Mouse (Mus musculus): ENCODE results near the gene Calb2.

Calb2 gene

DNA sequence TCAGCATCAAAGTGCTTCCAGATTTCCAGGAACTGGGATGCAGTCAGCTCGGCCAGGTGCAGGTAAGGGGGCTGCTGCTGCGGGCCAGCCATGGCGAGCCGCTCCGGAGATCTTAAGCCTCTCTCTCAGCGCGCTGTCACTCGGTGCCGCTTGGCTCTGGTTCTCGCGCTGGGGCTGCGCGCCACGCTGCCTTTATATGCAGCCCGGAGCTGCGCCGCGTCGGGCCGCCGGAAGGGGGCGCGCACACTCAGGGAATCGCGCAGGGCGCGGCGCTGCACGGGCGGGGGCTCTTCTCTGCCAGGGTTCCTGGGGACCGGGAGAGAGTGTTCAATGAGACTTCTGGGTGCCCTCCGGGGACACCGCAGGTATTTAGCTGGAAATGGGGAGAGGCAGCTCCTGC is at the start of gene Calb2:
Gene Calb2, minus strand, starts transcription at position 165 of the 400 bp plus-strand sequence.
- in situ Hi-C loops (cut with MboI, MseI), result loop anchor here (25.0 kb wide), 1 partner anchor 319 kb away; no protein-coding TSS in a partner anchor

DNA sequence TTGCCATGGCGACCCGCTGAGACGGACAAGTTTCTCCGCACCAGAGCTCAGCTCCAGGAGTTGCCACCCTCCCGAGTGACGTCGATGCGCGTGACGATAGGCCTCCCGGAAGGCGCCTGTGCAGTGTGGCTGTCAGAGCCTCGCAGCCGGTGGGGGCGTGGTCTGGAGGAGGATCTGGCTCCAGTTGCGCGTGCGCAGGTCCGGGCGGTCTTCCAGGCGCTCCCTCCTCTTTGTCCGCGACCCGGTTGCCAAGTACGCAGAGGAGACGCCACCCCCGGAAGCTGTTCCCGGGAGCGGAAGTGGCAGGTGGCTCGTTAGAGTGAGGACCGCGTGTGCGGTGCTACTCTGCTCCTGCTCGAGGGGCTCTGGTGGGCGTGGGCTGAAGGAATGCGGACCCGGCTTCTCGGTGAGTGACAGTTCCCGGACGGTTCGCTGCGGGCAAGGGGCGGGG is 49.7 kb upstream of the Calb2 start:
- in situ Hi-C loops (cut with MboI, MseI), result no loop called here

DNA sequence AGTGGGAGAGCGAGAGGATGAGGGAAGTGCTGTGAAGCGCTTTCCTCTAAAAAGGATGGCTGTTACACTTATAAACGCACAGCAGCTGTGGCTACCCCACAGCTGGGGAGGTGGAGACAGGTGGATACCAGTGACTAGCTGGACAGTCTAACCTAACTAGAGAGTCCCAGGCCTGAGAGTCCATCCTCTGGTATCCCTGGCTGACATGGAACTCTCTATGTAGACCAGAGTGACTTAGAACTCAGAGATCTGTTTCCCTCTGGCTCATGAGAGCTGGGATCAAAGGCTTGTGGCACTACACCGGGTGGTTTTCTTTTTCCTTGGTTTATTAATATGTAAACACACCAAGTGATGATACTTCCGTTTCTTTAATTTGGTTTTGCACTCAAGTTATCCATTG is 49.2 kb upstream of the Calb2 start:
- in situ Hi-C loops (cut with MboI, MseI), result no loop called here

DNA sequence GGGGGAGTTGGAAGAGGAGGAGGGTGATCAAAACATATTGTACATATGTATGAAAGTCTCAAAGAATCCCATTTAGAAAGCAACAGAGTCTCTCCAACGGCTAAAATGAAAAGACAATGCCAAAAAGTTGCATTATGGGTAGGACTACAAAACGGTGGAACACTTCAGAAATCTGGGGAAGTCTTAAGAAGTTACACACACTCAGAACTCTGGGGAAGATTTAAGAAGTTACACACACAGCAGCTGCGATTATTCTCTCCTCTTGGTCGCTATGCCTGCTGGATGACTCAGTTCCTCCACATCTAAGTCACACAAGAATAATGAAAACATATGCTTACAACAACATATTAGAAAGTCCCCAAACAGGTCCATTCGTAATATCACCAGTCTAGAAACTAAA is 48.2 kb upstream of the Calb2 start:
- in situ Hi-C loops (cut with MboI, MseI), result no loop called here

DNA sequence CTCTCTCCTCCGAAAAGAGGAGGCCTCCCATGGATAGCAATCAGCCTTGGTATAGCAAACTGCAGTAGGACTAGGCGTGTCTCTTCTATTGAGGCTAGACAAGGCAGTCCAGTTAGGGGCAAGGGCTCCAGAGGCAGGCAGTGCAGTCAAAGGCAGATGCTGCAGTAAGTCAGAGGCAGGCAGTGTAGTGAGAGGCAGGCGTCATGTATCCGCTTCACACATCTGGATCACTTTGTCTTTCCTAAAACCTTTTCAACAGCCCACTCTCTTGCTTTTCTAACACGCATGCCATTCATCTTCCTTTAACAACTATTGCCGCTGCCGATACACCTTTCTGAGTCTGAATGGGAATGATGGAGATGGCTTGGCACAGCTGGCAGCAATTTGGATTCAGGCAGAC is 47.4 kb upstream of the Calb2 start, which contains the start of gene Cmtr2:
Gene Cmtr2, plus strand, starts transcription at position 301 of the 400 bp plus-strand sequence.
- in situ Hi-C loops (cut with MboI, MseI), result no loop called here

DNA sequence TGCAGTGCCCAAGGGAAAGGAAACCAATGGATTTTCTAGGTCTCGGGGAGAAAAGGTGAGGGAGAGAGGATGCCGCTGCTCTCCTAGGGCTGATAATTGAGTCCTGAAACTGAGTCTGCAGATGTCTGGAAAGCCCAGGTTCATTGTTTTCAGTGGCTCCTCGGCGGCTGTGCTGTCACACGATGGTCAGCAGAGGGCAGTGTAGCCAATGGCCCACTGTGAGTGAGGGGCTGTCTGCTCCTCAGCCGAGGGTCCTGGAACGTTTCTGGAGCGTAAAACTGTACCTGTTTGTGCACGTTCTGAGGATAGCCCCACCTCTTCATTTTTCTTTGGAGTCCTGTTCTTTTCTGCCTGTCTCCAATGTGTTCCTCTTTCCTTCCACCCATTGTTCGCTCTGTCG is 33.8 kb upstream of the Calb2 start:
- in situ Hi-C loops (cut with MboI, MseI), result no loop called here

DNA sequence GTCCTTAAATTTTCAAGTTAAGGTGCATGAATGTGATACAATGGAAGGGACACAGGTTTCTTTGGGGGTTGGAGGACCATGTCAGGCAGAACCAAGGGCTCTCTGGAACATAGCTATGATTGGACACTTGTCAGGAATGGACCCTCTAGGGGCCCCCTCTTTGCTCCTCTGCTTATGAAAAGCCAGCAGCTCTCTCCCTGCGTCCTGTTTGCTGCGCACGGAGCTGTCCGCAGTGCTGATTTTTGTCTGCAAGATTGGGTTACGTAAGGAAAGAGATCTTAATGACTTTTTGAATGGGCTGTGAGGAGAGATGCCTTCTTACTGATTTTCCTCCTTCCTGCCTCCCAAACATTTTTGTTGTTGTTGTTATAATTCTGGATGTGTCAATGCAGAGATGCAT is 28.7 kb upstream of the Calb2 start:
- in situ Hi-C loops (cut with MboI, MseI), result no loop called here

DNA sequence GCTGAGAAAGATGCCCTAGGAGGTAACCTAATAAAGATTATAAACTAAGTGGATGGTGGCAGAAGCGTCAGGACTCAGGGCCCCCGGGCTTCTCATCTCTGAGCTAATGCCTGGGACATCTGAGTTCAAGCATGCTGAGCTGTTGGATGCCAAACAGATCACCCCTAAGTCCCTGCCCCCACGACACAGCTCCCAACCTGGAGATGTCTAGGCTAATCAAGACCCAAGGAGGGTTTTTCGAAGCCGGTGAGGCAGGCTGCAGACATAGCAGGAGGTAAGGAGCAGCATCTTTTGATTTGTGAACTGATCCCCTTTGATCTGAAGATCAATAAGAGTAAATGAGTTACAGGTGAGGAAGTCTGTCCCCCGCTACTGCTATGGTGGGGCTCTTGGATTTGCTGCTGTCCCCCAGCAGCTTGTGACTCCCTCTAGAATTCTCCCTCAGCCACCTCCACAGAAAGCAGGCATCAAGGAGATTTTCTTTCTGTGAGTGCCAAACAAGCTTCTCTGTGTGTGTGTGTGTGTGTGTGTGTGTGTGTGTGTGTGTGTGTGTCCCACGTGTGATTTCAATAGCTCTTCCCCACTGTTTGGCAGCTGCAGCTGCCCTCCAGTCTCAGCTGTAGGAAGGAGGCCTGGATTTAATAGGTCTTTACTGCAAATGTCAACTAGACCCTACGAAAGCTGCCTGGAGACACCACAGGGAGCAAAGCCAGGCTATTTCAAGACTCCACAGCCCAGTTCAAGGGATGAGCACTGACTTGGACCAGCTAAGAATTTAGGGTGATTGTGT is 21.1 kb upstream of the Calb2 start:
- in situ Hi-C loops (cut with MboI, MseI), result no loop called here

DNA sequence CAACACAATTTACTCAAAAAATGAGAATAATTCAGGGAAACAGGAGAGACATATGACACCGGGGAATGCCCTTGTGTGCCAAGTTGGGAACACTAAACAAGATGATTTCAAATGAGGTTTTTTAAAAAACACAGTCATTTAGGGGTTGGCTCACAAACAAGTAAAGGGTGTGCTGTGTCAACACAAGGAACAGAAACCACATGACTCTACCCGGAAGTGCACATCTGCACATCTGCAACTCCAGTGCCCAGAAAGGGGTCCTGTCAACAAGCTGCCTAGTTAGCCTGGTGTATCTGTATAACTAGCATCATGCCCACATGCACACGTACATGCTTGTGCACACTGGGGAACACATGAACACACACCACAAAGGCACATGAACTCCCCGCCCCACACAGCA is 17.5 kb upstream of the Calb2 start:
- in situ Hi-C loops (cut with MboI, MseI), result no loop called here

DNA sequence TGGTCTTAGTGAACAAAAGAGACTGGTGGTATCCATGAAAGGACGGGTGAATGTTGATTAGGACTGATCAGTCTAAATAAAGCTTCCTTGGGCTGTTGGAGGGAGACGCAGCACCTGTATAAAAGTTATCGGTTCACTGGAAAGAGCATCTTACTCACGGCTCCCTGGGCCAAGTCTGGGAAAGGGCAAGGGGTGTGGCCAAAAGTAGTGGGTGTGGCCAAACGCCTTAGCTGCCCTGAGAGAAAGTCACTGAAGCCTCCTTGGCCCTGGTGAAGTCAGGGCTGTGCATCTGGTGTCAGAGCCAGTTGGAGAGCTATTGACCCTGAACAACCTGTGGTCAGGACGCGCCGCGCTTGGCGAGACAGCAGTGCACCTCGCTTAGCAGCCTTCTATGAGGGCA is 15.7 kb upstream of the Calb2 start:
- in situ Hi-C loops (cut with MboI, MseI), result no loop called here

DNA sequence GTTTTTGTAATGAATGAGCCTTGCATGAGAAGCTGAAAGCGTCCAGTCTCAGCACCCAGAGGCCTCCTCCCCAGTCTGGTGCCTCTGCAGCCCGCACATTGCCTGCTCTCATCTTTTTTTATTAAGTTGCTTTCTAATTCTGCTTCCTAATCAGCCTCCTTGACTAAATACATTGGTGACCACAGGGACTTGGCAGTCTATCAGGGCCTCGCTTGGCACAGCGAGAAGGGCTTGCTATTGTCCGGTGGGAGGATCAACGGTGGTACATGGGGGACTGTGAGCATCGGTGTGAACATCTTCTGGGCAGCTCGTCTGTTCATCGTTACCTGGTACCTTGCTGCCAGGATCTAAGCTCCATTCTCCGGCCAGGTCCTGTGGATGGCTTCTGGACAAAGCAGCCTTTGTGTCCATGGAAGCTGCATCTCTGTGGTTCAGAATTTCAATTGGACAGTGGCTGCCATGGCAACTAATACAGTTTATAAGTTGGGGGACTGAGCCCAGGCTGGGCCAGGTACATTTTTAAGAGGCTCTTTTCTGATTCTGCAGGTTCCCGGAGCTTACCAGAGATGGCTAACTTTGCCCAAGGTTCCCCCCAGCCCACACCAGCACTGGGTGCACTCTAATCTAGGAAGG is 14.8 kb upstream of the Calb2 start:
- in situ Hi-C loops (cut with MboI, MseI), result no loop called here

DNA sequence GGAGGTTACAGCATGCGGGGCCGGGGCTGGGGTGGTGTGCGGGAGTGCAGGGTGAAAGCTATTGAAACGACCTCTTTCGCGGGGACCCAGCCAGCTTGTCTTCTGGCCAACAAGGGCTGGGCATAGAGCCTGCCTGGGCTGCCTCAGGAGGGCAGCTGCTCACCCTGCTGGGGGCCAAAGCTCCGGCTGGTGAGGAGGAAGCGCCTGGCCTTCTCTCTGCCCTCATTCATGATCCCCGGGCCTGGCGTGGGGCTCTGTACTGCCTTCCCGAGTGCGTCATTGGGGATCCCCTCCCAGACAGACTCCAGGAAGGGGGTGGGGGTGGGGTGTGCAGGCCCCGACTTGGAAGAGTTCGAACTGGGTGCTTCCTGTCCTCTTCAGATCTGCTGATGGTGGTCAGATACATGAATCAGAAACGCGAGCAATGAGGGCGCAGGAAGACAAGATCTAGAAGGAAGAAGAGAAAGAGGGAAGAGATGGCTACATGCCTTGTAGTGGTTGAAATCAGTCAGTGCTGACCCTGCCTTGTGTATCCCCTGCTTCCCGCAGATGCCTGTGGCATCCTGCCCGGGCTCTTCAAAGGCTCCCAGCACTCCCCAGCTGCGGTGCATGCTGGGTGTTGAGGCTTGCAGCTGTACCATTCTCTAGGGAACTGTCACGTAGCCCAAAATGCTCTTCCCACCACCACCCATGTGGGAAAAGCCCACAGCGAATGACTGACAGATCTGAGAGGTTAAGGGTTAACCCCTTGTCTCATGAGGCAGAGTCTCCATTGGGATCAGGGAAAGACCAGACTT is 9.5 kb upstream of the Calb2 start:
- in situ Hi-C loops (cut with MboI, MseI), result no loop called here

DNA sequence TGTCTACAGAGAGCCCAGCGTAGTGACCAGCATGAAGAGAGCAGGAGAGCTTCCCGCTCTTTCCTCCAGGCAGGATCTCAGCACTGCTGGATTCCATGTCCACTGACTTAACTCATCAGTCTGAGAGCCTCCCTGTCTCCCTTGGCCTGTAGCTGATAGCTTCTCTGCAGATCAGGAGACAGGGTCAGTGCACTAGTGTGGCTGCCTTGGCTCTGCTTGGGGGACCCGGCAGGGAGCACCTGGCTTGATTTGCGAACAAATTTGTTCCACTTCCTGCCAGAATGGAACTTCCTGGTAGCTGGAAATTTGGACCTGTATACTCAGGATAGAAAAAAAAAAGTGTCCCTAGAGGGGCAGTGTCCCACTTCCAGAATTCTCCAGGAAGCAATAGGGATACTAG is 6.8 kb upstream of the Calb2 start:
- in situ Hi-C loops (cut with MboI, MseI), result loop anchor here (25.0 kb wide), 1 partner anchor 312 kb away; no protein-coding TSS in a partner anchor

DNA sequence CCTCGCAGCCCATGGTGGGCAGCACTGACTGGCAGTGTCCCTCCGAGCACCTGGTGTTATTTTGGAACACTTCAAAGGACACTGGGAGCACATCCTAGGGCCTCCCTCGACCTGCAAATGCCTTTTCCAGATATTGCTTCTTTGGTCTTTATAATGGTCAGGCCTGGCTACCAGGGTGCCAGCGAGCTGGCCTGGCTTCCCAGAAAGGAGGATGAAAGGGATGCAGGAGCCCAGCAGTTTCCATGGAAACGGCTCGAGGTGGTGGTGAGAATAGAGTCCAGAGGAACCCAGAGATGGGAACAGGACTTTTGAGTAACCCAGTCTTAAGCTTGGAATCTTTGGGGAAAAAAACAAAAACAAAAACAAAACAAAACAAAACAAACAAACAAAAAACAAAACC is 4.2 kb upstream of the Calb2 start:
- in situ Hi-C loops (cut with MboI, MseI), result loop anchor here (25.0 kb wide), 1 partner anchor 315 kb away; no protein-coding TSS in a partner anchor

DNA sequence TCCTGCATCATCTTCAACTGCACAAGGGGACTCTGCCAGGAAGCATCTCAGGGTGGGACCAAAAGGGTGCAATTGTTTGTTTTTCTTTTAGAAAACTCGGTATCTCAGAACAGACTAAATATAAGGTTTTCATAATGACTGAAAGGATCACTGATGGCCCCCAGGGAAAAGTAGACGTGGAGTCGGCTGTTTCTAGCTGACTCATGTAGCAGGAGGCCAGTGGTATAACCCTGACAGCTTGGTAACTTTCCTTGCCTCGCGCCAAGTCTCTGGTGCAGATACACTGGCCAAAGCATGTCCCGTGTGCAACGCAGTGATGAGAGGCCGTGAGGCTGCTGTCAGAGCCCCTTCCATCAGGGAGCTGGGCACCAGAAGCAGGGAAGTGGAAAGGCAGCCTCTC is 1.7 kb downstream of the Calb2 start:
- in situ Hi-C loops (cut with MboI, MseI), result loop anchor here (25.0 kb wide), 1 partner anchor 321 kb away; no protein-coding TSS in a partner anchor

DNA sequence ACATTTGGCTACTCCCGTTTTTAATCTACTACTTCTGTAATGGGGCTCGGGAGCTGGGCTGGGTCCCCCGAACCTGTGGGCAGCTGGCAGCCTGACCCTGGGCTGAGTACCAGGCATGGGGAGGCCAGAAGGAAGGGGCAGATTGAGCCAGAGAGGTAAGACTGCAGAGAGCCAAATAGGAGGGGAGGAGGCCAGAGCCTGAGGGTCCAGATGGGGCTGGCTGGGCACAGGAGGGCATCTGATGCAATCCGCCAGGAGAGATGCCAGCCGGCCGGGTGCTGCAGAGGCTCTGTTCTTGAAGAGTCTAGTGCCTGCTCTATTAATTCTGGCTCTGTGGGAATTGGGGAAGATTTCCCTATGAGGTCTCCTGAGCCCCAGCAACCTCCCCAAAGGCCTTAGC is 6.0 kb downstream of the Calb2 start:
- in situ Hi-C loops (cut with MboI, MseI), result loop anchor here (25.0 kb wide), 1 partner anchor 325 kb away; no protein-coding TSS in a partner anchor

DNA sequence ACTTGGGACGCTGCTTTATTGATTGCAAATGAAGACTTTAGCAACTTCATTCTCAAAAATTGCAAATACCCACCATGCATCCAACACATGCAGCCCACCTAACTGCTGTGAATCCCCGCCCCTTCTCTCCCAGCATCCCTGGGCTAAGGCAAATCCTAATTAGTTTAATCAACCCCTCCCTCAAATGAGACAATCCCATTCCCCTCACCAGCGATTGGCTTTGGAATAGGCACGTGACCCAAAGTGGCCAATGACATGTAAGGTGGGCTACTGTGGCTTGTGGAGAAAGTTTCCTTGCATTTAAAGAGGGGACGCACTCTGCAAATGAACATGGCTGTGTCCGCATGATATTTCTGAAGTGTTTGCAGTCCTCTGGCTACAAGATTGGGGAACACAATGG is 15.1 kb downstream of the Calb2 start:
- in situ Hi-C loops (cut with MboI, MseI), result loop anchor here (25.0 kb wide), 1 partner anchor 334 kb away; no protein-coding TSS in a partner anchor

DNA sequence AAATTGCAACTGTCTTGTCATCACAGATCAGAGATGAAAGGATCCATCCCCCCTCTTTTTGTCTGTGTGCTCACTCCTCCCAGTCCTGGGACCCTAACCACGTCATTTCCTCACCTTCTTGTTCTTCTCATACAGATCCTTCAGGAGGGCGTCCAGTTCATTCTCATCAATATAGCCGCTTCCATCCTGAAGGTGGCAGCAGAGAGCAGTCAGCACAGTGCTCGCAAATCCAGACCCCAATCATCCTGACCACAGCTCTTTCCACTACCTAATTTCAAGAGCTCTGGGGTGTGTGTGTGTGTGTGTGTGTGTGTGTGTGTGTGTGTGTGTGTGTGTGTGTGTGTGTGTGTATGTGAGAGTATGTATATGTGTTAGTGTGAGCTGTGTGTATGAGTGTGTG is 22.5 kb downstream of the Calb2 start:
- in situ Hi-C loops (cut with MboI, MseI), result no loop called here

DNA sequence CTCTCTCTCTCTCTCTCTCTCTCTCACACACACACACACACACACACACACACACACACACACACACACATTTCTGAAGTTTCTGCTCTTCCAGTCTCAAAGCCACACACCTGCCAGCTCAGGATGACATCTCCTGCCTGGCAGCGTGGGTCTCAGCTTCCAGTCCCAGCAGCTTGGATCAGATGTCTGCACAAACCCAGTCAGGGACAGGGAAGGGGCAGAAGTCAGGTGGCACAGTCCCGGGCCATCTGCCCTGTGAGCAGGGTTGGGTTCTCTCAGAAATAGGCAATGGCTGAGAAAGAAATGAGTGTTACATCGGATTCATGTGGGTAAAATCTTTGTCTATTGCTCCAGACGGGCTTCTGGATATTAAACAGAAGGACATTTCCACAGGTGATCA is 27.2 kb downstream of the Calb2 start:
- in situ Hi-C loops (cut with MboI, MseI), result no loop called here

DNA sequence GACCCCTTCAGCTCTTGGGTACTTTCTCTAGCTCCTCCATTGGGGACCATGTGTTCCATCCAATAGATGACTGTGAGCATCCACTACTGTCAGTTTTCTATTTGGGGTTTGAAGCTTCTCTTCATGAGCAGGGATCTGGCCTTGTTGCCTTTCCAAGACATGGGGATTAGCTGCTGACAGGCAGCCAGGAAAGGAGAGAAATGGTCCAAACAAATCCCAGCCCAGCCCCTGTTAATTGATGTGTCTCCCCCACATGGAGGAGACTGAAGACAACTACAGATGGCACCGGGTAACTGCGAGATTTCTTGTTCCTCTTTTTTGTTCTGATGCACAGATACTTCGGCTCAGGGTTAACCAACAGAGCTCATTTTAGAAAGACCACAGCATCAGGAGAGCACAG is 27.9 kb downstream of the Calb2 start:
- in situ Hi-C loops (cut with MboI, MseI), result no loop called here

DNA sequence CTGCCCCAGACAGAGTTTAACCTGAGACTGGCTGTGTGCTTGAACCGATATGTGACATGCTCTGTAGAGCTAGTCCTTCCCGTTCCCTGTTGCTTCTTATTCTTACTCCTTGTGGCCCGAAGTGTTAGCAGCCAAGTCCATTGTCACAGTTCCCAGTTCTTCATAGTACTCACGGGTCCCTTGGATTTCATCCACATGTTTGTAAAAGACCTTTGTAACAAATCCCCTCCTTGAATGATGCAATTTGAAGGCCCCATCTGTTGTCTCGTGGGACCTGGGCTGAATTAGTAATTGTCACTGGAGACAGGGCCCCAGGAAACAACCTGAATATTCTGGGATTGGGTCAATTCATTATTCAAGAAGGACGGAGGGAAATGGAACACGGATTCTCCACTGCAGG is 32.5 kb downstream of the Calb2 start:
- in situ Hi-C loops (cut with MboI, MseI), result no loop called here

DNA sequence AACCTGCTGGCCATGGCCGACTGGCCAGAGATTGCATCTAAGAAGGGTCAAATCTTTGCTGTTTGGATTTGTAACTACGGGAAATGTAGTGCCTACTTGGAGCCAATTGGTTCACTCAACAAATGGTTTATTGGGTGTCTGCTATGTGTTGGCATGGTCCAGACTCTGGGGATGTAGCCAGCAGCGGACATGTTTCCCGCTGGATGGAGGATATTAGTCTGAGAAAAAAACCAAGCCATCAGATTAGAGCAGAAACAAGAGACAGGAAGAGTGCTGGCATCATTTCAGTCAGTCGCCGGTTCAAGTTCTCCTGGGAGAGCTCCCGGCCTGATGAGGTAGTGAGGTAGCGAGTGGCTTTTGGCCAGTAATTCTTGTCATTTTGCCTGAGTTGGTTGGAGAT is 33.8 kb downstream of the Calb2 start:
- in situ Hi-C loops (cut with MboI, MseI), result no loop called here

Data from regulatory T cell (primary cell).